In genomic region chr11:30954279-30954725, GRCm38 (mm10) we compare ENCODE assay signal across 8 mouse cellular contexts. TPM values are rescaled to one million over a fixed set of nuclear protein-coding genes. Genes with fewer than 3 reads are reported as not detected.
DNase-seq lines count a peak whose midpoint lies in the region; ATAC-seq lines count a peak whose summit lies in the region.

Gene Erlec1 (minus strand): TSS chr11:30954335.

- intact Hi-C loops in gastrocnemius, postnatal 14 days (cut with DNase I; ENCODE audit: low total_unique reads) = no loop called here
- intact Hi-C loops in left cerebral cortex, postnatal 10 days (cut with DNase I) = no loop called here

- ATAC-seq in inflammation-experienced regulatory T-cells, adult 6 months = peak; percentile 98
- ATAC-seq in megakaryocyte-erythroid progenitor cell, adult 5-6 weeks (replicated peaks; ENCODE audit: low FRiP score, low TSS enrichment, poor library complexity, severe bottlenecking) = peak; percentile 98

- DNase-seq in adrenal gland, adult (ENCODE audit: inconsistent age in 2 of 2, low spot score in 1 of 2) = peak; percentile 89 to 95
- DNase-seq in embryo, embryonic 10.5 days (ENCODE audit: low spot score) = peak; percentile 94
- DNase-seq in gastrocnemius, postnatal 14 days = peak; percentile 90
- DNase-seq in left cerebral cortex, postnatal 10 days (ENCODE audit: extremely low spot score in 1 of 2, low spot score in 2 of 2) = peak; percentile 87 to 93
- peak; percentile 90 for DNase-seq in right cerebral cortex, postnatal 25 days
- peak; percentile 81 to 87 for DNase-seq in urinary bladder, postnatal 4 days (ENCODE audit: low spot score in 2 of 2)

RNA-seq across cellular contexts. Expression of gene Erlec1, which starts in this region (rescaled TPM):
- 10 to 100 TPM; 29.3 to 34.8 TPM for total RNA-seq in gastrocnemius, postnatal 14 days (2021)
- polyA plus RNA-seq in inflammation-experienced regulatory T-cells, adult 6 months (2017; shearing (Covaris generic)) = 10 to 100 TPM; 11.2 to 18.2 (median 16.0) TPM
- total RNA-seq in left cerebral cortex, postnatal 10 days (2021) = 10 to 100 TPM; 49.8 to 54.5 TPM
- 13.6 and 27.0 TPM in 2 replicates for total RNA-seq in megakaryocyte-erythroid progenitor cell, adult 5-6 weeks (2014; fragmentation: Nextera tagmentation)
- 15.9 and 22.5 TPM in 2 replicates for total RNA-seq in megakaryocyte-erythroid progenitor cell, adult 5-6 weeks (2017)

Comparison
In these comparisons a context has a peak if more than half of its experiments do, and no peak if none do; other contexts are left out.
1. Peak in every context shown above with its lines: DNase-seq and ATAC-seq.